Mouse (Mus musculus): ENCODE measurements around the gene Mageb16. TPM values are rescaled to one million over a fixed set of nuclear protein-coding genes. Genes with fewer than 3 reads are reported as not detected.
A peak's percentile ranks its signal among the peaks of the same experiment; 100 is the strongest.

Gene Mageb16
- 0.19 TPM in 1 of 2 replicates, not detected in the other for polyA plus RNA-seq (2016; fragmentation: Nextera tagmentation; extraction: Ambion mirVana)

DNA sequence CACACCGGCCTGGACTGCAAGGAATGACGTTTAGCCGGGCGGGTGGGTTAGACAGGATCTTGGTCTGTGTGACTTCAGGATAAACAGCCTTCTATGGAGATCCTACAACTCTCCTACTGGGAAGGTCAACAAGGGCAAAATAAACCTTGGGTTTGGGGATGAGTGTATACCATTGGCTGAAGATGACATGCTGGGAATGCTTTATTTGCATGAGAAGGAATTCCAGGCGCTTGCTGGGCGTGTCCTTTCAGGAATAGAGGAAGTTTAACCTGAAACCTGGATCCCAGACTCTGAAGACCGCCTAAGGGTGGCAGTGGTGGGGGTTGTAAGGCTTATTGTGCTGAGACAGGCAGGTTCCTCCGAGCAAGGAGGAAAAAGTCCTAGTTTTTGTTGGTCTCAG, at the start of gene Mageb16:
Mageb16 (minus strand) TSS at position 25 of the 400 bp plus-strand sequence.
- no peak within 1 kb of the TSS for H3K27ac ChIP-seq (replicated peaks)
- H3K36me3 ChIP-seq (replicated peaks) = no peaks in the 10 kb centered on the region
- no peaks in the 10 kb centered on the region for H3K27me3 ChIP-seq (replicated peaks; ENCODE audit: low read depth, poor library complexity, severe bottlenecking)
- H3K9me3 ChIP-seq = no peaks in the 10 kb centered on the region
- 62% methylated on average over 8 of the region's 8 CpGs for WGBS
- H3K4me1 ChIP-seq = no peaks in the 10 kb centered on the region
- no peak for DNase-seq (ENCODE audit: low spot score)
- H3K4me3 ChIP-seq = no peak within 1 kb of the TSS

DNA sequence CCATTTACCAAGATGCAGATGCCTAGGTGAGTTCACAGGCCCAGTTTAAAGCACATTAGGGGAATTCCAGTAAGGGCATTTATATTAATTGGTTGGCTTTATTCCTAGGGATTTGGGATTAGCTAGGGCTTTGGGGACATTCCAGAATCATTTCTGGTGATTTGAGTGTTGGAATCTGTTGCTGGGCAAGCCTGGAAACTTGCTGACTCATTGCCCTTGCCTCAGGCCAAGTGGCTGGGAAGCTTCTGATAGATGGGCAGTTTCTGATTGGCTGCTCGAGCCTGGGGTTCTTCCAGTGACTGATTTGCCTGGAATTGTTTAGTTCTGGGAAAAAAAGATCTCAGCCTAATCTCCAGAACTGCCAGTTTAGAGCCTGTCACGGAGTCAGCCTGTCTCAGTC, 20.1 kb downstream of the Mageb16 start:
- no peak overlapping the region for H3K4me3 ChIP-seq
- no peaks in the 10 kb centered on the region for H3K4me1 ChIP-seq
- no peaks in the 10 kb centered on the region for H3K27me3 ChIP-seq (replicated peaks; ENCODE audit: low read depth, poor library complexity, severe bottlenecking)
- WGBS = 42% methylated on average over 2 of the region's 2 CpGs
- no peaks in the 10 kb centered on the region for H3K36me3 ChIP-seq (replicated peaks)
- H3K27ac ChIP-seq (replicated peaks) = no peak overlapping the region
- no peaks in the 10 kb centered on the region for H3K9me3 ChIP-seq
- DNase-seq (ENCODE audit: low spot score) = peak; percentile 14

DNA sequence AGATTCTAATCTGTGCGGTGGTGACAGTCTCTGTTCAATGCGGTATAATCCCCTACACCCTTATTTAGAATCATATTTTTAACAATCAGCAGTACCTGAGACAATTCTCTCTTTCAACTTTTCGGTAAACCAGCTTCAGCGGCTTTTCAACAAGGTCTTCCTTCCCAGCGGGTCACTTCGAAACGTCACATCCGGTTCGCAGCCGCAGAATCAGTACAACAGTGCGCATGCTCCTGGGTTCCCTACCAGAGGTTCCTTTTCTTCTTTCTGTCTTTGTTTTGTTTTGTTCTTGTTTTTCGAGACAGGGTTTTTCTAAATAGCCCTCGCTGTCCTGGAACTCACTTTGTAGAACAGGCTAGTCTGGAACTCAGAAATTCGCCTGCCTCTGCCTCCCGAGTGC, 35.8 kb downstream of the Mageb16 start:
- 89% methylated on average over 15 of the region's 15 CpGs for WGBS
- no peaks in the 10 kb centered on the region for H3K27me3 ChIP-seq (replicated peaks; ENCODE audit: low read depth, poor library complexity, severe bottlenecking)
- no peak overlapping the region for H3K4me3 ChIP-seq
- no peaks in the 10 kb centered on the region for H3K4me1 ChIP-seq
- no peaks in the 10 kb centered on the region for H3K36me3 ChIP-seq (replicated peaks)
- peaks cover 8% of the 10 kb centered on the region; the same call in 1 of the 2 replicates for H3K9me3 ChIP-seq
- DNase-seq (ENCODE audit: low spot score) = no peak
- no peak overlapping the region for H3K27ac ChIP-seq (replicated peaks)

DNA sequence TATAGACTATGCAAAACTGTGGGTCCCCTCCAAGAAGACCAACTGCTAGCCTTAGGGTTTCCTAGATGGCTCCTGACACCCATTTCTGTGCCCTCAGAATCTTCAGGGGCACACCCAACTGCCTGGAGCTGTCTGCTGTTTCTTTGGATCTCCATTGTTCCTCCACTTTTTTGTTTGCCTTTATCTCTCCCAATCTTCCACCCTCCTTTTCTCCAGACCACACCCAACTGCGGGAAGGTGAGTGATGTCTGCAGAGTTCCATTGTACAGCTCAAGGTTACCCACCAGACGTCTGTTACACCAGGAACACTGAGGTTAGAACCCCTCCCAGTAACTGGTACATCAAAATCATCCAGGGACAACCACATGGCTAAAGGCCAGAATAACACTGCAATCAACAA, 64.8 kb downstream of the Mageb16 start:
- Histone ChIP-seq H3K9me3 (no peaks in the 10 kb centered on the region), H3K4me3 (no peak overlapping the region), H3K36me3 (replicated peaks) (no peaks in the 10 kb centered on the region), H3K4me1 (no peaks in the 10 kb centered on the region), H3K27ac (replicated peaks) (no peak overlapping the region), H3K27me3 (replicated peaks; ENCODE audit: low read depth, poor library complexity, severe bottlenecking) (no peaks in the 10 kb centered on the region)
- no peak for DNase-seq (ENCODE audit: low spot score)
- WGBS = 79% methylated on average over 2 of the region's 2 CpGs

Other genes starting within 250 kb of the Mageb16 start
- 0.43 and 0.57 TPM in 2 replicates for gene Gm7173, start 154.2 kb downstream of the Mageb16 start, polyA plus RNA-seq (2016; fragmentation: Nextera tagmentation; extraction: Ambion mirVana)

Measured in embryonic facial prominence, embryonic 10.5 days (tissue).